Mouse (Mus musculus) neural tube, embryonic 12.5 days (tissue): ENCODE data around the gene Mtfmt. TPM values are rescaled to one million over a fixed set of nuclear protein-coding genes. Genes with fewer than 3 reads are reported as not detected.

Experiments
- ATAC-seq: fragments of 200-750 bp; cut with Nextera tagmentation; 2 replicates; pipeline ENCODE4 v1.8.0; 2017; ENCODE audit warnings: low read depth, mild to moderate bottlenecking, moderate TSS enrichment, moderate library complexity; ENCODE audit not compliant: low FRiP score
- H3K27ac ChIP-seq: fragments of 300-500 bp; sonication (generic); 2 replicates; pipeline ENCODE4 v1.5.1; 2016
- H3K27me3 ChIP-seq: fragments of 300-500 bp; sonication (generic); replicated peaks from 2 replicates; pipeline ENCODE4 v1.6.1; 2016; ENCODE audit warnings: mild to moderate bottlenecking
- H3K36me3 ChIP-seq: fragments of 300-500 bp; sonication (generic); 2 replicates; pipeline ENCODE4 v1.6.1; 2016; ENCODE audit warnings: mild to moderate bottlenecking
- H3K4me1 ChIP-seq: fragments of 300-500 bp; sonication (generic); 2 replicates; pipeline ENCODE4 v1.6.1; 2016
- H3K4me2 ChIP-seq: fragments of 300-500 bp; sonication (generic); replicated peaks from 2 replicates; pipeline ENCODE4 v1.6.1; 2016; ENCODE audit warnings: mild to moderate bottlenecking
- H3K4me3 ChIP-seq: fragments of 300-500 bp; sonication (generic); 2 replicates; pipeline ENCODE4 v1.5.1; 2016
- H3K9ac ChIP-seq: fragments of 300-500 bp; sonication (generic); 2 replicates; pipeline ENCODE4 v1.6.1; 2016; ENCODE audit warnings: mild to moderate bottlenecking
- H3K9me3 ChIP-seq: fragments of 300-500 bp; sonication (generic); 2 replicates; pipeline ENCODE4 v1.6.1; 2016; ENCODE audit warnings: mild to moderate bottlenecking
- WGBS: fragments of 180-500 bp; shearing (Covaris S2); methylation state at CpG from one replicate; pipeline ENCODE4 v1.1.7; 2016; 5-methylcytosine and 5-hydroxymethylcytosine counted together
- polyA plus RNA-seq: library from polyadenylated mRNA; unstranded; fragments of >200 nt; fragmentation: Nextera tagmentation; extraction: Ambion mirVana; gene quantifications from 2 replicates; pipeline ENCODE4 v1.2.1, GENCODE M21; 2016

Gene Mtfmt
- polyA plus RNA-seq, 1 experiment from 2014 or later, result 24.9 TPM

DNA sequence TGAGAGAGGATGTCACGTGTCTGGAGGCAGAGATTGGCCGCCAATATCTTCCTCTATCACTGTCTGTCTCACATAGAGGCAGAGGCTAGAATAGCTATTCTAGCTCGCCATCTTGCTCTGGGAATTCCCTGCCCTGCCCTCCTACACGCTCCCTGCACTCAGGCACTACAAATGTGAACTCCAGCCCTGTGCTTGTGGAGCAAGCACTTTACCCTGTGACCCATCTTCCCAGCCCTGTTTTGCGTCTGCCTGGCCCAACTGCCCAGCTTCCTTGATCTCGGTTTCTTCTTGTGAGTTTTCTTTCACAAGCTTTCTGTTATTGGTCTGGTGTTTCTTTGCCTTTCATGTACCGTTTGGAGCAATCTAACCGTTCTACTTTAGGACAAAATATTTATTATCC lies 43.6 kb downstream of the Mtfmt start:
- no peak overlapping the region for H3K4me3 ChIP-seq
- H3K36me3 ChIP-seq, result peaks cover 82% of the 10 kb centered on the region
- no peak for ATAC-seq
- H3K27ac ChIP-seq, result no peak overlapping the region
- no peak overlapping the region for H3K4me2 ChIP-seq
- no peaks in the 10 kb centered on the region for H3K4me1 ChIP-seq
- no peak overlapping the region for H3K9ac ChIP-seq
- WGBS, result 89% methylated on average over 8 of the region's 8 CpGs
- H3K9me3 ChIP-seq, result no peaks in the 10 kb centered on the region
- no peaks in the 10 kb centered on the region for H3K27me3 ChIP-seq

DNA sequence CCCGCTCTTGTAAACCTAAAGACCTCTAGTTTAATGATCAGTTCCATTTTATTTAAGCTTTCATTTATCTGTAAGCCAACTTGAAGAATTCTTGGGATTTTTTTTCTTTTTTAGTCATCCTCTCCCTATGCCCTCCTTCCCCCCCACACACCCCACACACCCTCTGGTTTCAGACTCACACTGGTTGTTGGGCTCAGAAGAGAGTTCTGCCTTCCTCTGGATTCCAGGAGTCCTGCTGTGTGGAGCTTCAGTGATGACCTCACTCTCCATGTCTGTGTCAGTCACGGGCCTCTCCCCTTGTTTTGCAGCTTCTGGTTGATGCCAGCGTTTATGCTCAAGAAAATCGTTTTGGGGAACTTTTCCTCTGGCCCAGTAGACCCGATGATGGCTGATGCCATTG lies 44.5 kb downstream of the Mtfmt start:
- no peak for ATAC-seq
- H3K36me3 ChIP-seq, result peaks cover 84% of the 10 kb centered on the region

DNA sequence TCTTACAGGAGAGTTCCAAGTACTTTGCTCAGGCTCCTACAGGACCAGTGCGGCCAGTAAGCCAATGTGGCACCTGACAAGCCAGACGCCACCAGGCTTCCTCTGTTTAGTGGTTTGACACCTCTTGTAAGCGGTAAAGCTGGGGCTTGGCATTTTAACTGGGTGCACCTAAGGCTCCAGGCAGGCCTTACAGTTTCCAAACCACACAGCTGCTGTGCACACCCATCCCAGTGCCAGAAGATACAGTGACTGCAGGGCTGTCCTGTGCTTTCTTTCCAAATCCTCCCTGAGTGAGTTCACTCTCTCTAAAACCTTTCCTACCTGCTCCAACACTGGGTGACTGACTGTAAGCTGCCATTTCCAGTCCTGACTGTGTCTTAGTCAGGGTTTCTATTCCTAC lies 55.9 kb downstream of the Mtfmt start:
- Histone ChIP-seq H3K36me3 (peaks cover 17% of the 10 kb centered on the region), H3K9me3 (no peaks in the 10 kb centered on the region), H3K4me1 (no peaks in the 10 kb centered on the region), H3K9ac (no peak overlapping the region), H3K27ac (no peak overlapping the region), H3K4me2 (no peak overlapping the region), H3K4me3 (no peak overlapping the region), H3K27me3 (no peaks in the 10 kb centered on the region)
- WGBS, result 78% methylated on average over 3 of the region's 3 CpGs
- ATAC-seq, result no peak

More for the DNA sequence above, 44.5 kb downstream of the Mtfmt start:
- Histone ChIP-seq H3K4me1 (no peaks in the 10 kb centered on the region), H3K4me3 (no peak overlapping the region), H3K27me3 (no peaks in the 10 kb centered on the region), H3K9ac (no peak overlapping the region), H3K9me3 (no peaks in the 10 kb centered on the region), H3K27ac (no peak overlapping the region), H3K4me2 (no peak overlapping the region)
- 89% methylated on average over 5 of the region's 5 CpGs for WGBS

DNA sequence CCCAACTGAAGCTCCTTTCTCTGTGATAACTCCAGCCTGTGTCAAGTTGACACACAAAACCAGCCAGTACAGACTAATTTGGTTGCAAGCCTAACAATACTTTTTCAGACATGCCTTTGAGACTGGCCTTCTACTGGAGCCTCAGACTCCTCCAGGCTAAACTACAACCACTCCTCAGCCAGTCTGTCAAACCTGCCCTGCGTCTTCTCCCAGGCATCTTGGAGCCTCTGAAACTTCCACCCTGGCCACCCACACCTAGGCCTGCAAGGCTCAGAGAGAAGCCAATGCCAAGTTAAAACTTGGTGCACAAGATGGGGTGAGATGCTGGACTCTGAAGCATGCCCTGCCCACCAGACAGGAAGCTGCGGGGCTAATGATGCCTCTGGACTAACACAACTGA lies 56.8 kb downstream of the Mtfmt start:
- no peak overlapping the region for H3K9ac ChIP-seq
- no peak overlapping the region for H3K4me3 ChIP-seq
- WGBS, result 93% methylated on average over 2 of the region's 2 CpGs
- H3K27ac ChIP-seq, result no peak overlapping the region
- no peak overlapping the region for H3K4me2 ChIP-seq
- ATAC-seq, result no peak
- H3K4me1 ChIP-seq, result no peaks in the 10 kb centered on the region
- peaks cover 10% of the 10 kb centered on the region for H3K36me3 ChIP-seq
- no peaks in the 10 kb centered on the region for H3K27me3 ChIP-seq
- no peaks in the 10 kb centered on the region for H3K9me3 ChIP-seq

DNA sequence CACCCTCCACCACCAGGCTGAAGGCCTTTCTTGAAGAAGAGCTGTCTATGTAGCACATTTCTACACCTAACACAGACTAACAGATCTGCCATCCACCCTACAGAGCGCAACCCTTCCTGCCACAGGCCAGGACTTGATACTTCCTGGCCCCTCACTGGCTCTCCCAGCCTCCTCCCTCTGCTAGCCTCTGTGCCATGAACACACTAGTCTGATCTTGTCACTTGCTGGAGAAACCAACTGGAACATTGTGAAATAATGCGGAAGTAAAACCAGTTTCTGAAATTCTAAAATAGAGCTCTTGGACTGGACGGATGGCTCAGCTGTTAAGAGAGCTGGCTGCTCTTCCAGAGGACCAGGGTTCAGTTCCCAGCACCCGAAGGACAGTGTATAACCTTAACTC lies 57.3 kb downstream of the Mtfmt start:
- WGBS, result 90% methylated on average over 4 of the region's 4 CpGs
- no peak for ATAC-seq
- Histone ChIP-seq H3K27me3 (no peaks in the 10 kb centered on the region), H3K4me3 (no peak overlapping the region), H3K36me3 (peaks cover 5% of the 10 kb centered on the region; the same call in 1 of the 2 replicates), H3K9ac (no peak overlapping the region), H3K27ac (no peak overlapping the region), H3K4me2 (no peak overlapping the region), H3K9me3 (no peaks in the 10 kb centered on the region), H3K4me1 (no peaks in the 10 kb centered on the region)

DNA sequence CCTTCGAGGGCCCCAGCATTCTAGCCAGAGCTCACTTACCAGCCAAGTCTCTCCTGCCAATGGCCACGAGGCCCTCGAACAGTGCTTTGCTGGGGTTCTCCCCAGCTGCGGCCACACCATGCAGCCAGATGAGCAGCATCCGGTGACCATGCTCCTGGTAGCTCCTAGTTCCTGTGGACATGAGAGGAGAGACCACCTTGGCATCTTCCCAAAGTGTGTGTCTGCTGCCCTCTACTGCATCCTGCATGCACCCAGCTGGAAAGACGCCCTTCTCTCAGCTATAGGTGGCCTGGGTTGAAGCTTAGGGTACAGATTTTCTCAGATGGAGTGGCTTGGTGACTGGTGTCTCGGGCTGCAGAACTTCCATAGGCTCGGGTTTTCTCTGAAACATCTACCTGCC lies 66.6 kb downstream of the Mtfmt start:
- no peak for ATAC-seq
- no peak overlapping the region for H3K4me3 ChIP-seq
- no peaks in the 10 kb centered on the region for H3K36me3 ChIP-seq
- H3K4me1 ChIP-seq, result no peaks in the 10 kb centered on the region
- no peaks in the 10 kb centered on the region for H3K9me3 ChIP-seq
- no peak overlapping the region for H3K27ac ChIP-seq
- no peaks in the 10 kb centered on the region for H3K27me3 ChIP-seq
- no peak overlapping the region for H3K9ac ChIP-seq
- no peak overlapping the region for H3K4me2 ChIP-seq
- 65% methylated on average over 8 of the region's 8 CpGs for WGBS

Other genes starting within 250 kb of the Mtfmt start
- gene Parp16, start 240.4 kb upstream of the Mtfmt start, polyA plus RNA-seq, result 5.4 and 5.7 TPM in 2 replicates
- 0.33 and 0.47 TPM in 2 replicates for gene Cilp, start 170.6 kb upstream of the Mtfmt start, polyA plus RNA-seq
- 41.9 and 46.2 TPM in 2 replicates for gene Clpx, start 141.5 kb upstream of the Mtfmt start, polyA plus RNA-seq
- 14.6 and 15.4 TPM in 2 replicates for gene Pdcd7, start 89.7 kb upstream of the Mtfmt start, polyA plus RNA-seq
- 0.68 and 1.6 TPM in 2 replicates for gene Ubap1l, start 74.7 kb upstream of the Mtfmt start, polyA plus RNA-seq
- gene Kbtbd13, start 44.1 kb upstream of the Mtfmt start, polyA plus RNA-seq, result 0.81 and 0.86 TPM in 2 replicates
- 6.6 and 8.3 TPM in 2 replicates for gene Rasl12, start 37.3 kb upstream of the Mtfmt start, polyA plus RNA-seq
- not detected in 2 replicates for gene Slc51b, start 12.8 kb upstream of the Mtfmt start, polyA plus RNA-seq
- 125 and 129 TPM in 2 replicates for gene Spg21, start 25.2 kb downstream of the Mtfmt start, polyA plus RNA-seq
- 0.38 TPM in 1 of 2 replicates, not detected in the other for gene Ankdd1a, start 84.4 kb downstream of the Mtfmt start, polyA plus RNA-seq
- gene Plekho2, start 144.3 kb downstream of the Mtfmt start, polyA plus RNA-seq, result 11.6 and 12.4 TPM in 2 replicates
- gene Pif1, start 151.4 kb downstream of the Mtfmt start, polyA plus RNA-seq, result 14.7 and 15.8 TPM in 2 replicates
- gene Rbpms2, start 193.9 kb downstream of the Mtfmt start, polyA plus RNA-seq, result 10.2 and 10.3 TPM in 2 replicates
- 331 and 337 TPM in 2 replicates for gene Oaz2, start 232.2 kb downstream of the Mtfmt start, polyA plus RNA-seq